Mouse (Mus musculus) left cerebral cortex, postnatal 4 days (tissue): ENCODE measurements around the gene Eepd1. TPM values are rescaled to one million over a fixed set of nuclear protein-coding genes. Genes with fewer than 3 reads are reported as not detected.

Experiments
- DNase-seq: peaks from one replicate; pipeline ENCODE4 v3.0.0-alpha.2; 2022
- intact Hi-C: fragments of 180-260 bp; cut with DNase I; formaldehyde crosslinking; loops from one replicate; pipeline ENCODE4 v1.15.1; 2025
- total RNA-seq, 2 experiments: library from RNA; stranded (reverse); gene quantifications; 2 replicates each; pipeline ENCODE4 v1.2.3; 2021

Gene Eepd1
- total RNA-seq, 2 experiments from 2014 or later: 17.2 to 17.5 TPM

DNA sequence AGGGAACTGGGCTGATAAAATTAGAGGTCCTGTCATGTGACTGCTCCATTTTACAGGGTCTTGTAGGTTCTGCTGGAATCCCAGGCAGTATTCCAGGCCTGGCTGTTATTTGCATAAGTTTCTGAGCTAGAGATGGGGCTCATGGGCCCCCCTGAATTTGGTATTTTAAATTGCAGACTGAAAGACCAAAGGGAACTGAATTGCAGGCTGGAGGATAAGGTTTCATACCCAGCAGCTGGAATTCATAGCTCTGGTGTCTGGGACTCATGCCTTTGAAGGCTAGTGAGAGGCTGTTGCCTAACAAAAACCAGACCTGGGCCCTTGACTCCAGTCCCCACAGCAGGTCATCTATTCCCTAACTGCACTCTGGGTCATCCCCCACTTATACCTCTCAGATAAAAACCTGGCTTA lies 45.6 kb downstream of the Eepd1 start:
- no peak for DNase-seq
- intact Hi-C loops: no loop called here

DNA sequence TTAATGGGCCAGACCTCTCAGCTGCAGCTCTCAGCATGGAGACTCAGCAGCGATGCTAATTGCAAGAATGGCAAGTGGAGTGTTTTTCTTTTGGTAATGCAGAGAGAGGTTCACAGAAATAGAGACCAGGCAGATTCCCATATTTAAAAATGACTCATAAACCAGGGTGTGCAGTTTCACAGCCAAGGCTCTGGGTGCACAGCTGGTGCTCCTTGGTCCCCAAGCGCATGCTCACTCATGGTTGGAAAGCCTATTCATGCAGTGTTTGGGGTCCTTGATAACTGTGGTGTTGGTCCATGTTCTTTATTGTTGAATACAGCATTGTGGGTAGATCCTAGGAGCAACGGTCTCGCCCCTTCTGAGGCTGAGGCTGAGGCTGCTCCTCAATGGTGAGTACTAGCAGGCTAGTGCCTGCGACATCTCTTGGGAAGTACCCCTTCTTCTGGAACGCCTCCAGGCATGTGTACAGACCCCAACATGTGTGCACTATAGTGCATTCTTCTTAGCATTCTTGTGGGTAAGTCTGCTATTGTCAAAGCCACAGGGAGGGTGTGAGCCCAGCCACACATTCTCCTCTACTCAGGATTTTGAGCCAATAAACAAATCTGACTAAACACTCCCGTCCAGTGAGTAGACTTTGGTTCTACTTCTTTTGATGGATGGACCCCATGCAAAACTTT lies 46.2 kb downstream of the Eepd1 start:
- DNase-seq: no peak
- intact Hi-C loops: no loop called here

DNA sequence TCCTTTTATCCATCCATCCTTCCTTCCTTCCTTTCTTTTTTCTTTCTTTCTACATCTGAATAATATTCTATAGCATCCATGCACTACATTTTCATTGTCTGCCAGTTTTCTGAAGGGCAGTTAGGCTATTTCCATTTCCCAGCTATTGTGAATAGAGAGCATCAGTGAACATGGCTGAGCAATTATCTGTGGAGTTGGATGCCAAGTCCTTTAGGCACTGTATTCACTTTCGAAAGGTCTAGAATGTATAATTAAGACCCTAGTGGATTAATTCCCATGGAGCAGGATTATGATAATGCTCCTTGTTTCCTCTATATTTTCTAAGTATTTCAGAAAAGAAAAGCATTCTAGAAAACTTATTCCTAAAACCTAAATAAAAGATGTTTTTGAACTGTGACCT lies 50.3 kb downstream of the Eepd1 start:
- DNase-seq: no peak
- intact Hi-C loops: no loop called here

DNA sequence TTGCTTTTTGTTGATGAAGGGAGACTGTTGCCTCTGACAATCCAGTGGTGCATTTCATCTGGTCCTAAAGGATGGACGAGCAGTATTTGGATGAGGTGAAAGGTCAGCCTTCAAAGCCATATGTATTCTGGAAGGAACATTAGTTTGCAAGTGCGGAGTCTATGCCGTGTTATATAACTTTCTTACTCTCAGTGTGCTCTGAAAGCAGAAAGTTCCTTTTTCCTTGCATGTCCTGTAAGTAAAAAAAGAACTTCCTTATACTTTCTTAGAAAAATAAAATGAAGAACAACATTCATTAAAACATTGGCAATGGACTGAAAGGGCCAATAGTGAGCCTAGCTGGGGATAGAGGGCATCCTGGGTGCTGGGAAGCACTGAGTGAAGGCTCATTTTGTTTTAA lies 50.8 kb downstream of the Eepd1 start:
- intact Hi-C loops: no loop called here
- DNase-seq: no peak

DNA sequence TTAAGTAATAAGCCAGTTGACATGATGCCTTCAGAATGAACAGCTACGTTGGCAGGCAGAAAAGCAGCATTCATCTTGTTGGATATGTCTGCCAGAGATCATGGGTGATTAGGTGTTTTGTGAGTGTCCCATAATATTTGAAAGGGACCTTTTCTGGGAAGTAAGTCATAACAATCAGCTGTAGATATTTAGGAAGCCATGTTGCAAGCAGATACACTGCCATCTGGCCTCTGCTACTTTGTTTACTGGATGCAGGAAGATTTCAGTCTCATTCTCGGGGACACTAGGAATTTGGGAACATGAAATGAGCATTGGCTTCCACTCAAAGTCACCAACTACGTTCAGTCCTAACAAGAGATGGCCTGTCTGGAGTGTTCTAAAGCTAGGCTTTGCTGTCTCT lies 54.1 kb downstream of the Eepd1 start:
- no peak for DNase-seq
- intact Hi-C loops: no loop called here

DNA sequence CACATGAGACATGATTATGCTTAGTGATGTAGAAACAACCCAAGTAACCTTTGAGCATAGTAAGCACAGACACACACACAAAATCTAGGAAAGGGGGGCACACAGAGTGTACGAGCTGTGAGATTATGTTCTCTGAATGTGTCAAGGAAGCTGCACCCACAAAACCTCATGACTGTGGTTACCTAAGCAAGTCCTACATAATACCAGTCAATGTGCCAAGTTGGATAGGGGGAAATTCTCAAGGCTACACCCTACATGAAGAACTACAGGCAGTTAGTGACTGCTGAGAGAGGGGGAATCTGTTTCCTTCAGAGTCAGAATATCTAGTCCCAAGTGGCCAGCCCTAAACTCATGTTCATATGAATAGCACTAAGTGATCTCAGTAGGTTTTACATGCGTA lies 58.1 kb downstream of the Eepd1 start:
- no peak for DNase-seq
- intact Hi-C loops: no loop called here

DNA sequence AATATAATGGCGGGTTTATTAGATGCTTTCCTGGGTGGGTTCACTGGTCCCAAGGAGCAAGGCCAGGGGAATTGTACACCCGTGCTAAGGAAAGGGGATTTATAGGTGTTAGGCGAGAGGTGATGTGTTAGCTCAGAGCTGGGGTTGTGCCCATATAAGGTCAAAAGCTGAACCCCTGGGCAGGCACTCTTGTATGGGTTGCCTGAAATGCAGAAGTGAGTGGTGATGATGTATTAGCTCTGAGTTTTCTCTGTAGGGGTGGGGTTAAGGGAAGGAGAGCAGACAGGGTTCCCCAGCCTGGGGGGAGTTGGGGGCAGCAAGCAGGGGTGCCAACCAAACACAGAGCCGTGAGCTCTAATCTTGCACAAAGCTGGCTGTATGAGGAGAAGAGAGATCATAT lies 60.0 kb downstream of the Eepd1 start:
- DNase-seq: no peak
- intact Hi-C loops: no loop called here

DNA sequence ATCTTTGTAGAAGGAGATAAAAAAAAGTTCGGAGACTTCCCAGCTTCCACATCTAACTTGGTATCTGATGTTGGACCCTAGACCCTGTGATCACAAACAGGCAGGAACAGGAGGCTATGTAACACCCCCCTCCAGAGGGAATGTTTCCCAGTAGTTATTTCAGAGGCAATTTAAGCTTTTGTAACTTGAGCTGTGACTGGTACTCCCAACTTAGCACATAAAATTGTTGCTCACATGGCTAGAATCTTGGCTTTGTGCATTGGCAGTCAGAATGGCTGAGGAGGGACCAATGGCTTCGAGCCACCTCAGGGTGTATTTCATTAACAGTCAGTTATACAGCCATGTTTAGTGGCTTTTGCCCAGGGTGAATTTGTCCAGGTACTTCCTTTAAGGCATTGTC lies 63.9 kb downstream of the Eepd1 start:
- intact Hi-C loops: no loop called here
- DNase-seq: no peak

DNA sequence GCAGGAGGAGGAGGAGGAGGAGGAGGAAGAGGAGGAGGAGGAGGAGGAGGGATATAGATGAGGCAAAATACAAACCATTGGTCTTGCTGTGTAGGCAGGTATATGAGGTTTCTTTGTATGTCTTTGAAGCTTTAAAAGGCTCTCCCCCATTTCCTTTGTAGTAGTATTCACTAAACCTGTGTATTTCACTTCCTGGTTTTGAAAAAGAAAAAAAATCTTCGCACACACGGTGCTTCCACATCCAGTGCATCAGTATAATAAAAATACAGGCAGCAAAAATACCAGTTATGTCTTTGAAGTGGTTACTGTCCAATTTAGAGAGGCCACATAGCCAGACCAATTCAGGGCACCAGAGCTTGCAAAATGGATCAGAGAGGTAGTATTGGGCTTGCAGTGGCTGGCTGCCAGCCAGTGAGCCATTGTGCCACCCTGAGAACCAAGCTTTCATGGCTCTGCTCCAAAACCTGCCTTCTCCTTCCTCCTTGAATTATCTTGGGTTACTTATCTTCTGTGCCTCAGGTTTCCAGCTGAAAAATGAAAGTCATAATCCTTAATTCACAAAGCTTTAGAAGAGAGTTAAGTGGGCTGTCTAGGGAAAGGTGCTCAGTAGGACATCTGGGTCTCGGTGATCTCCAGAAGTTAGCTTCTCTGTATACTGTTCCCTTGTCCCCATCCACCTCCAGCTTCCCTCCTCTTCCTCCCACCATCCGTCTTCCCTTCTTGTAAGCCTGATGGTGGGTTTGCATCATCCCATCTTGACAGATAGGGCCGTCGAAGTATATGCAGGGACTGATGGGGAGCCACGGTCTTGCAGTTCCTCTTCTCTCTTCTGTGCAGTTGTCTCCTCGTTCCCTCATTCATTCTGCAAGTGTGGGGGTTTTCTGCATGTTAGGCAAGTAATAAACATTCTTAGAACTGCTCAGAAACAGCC lies 68.0 kb downstream of the Eepd1 start:
- intact Hi-C loops: no loop called here
- DNase-seq: peak; percentile 21

DNA sequence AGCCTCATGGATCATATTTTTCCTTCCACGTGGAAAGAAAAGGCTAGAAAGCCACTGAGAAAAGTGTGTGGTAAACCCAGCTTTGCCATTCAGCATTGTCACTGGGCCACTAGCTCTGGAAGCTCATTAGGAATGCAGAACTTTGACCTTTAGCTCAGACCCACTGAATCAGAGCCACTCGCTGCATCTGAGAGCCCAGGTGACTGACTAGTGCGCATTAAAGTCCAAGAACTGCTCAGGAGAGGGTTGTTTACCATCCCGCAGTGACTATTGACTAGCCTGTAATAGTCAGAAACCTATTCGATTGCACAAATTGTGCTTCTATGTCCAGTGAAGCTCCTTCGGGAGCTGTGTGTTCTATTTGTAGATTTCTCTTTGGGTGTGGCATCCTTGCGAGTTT lies 68.8 kb downstream of the Eepd1 start:
- no peak for DNase-seq
- intact Hi-C loops: no loop called here

DNA sequence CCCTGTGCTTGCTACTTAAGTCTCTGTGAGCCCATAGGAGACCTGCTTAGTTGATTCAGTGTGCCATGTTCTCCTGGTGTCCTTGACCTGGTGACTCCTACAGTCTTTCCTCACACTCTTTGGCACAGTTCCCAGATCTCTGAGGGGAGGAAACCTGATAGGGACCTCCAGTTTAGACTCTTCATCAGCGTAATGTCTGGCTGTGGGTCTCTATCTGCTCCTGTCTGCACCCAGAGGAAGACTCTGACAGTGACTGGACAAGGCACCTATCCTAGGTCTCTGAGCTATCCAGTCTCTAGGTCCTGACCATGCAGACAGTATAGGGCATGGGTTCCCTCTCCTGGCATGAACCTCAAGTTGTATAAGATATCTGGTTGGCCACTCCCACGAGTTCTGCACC lies 71.2 kb downstream of the Eepd1 start:
- intact Hi-C loops: no loop called here

DNA sequence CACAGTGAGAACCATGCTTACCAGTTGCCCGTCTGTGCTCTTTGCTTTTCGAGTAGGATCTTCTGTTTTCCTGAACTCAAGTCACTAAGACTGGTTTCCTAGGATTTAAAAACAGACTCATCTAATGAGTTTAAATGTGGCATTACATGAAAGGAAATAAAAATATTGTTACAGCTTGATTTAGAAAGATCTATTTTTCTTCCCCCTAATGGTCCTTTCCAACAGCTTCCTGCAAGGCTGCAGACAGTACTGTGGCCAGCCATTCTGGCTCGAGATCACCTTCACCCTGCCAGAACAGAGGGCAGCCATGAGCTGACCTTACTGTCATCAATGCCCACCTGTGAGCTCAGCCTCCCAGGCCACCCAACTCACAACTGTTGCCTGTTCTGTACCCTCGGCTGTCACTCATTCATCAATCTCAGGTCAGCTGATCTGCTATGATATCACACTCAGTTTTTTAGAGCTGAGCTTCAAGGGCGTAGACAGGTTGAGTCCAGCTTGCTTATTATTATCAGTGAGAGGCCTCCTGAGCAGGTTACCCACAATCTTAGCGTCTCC lies 73.0 kb downstream of the Eepd1 start:
- intact Hi-C loops: no loop called here
- DNase-seq: no peak

More for the DNA sequence above, 71.2 kb downstream of the Eepd1 start:
- no peak for DNase-seq

DNA sequence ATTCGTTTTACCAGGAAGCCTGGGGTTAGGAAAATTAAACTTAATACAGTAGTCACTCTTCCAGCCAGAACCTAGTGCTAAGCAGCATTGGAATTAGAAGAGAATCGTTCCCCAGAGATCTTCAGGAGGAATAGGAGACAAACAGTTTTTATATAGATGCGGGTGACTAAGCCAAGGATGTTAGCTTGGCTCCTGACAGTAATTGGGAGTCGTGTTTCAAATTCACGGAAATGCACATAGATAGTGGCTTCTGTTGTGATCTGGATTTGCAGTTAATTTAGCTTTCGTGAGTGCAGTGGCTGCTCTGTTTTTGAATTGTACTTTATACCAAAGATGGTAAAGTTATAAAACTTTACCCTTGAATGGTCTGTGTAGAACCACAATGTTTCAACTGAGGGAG lies 73.9 kb downstream of the Eepd1 start:
- no peak for DNase-seq
- intact Hi-C loops: no loop called here

DNA sequence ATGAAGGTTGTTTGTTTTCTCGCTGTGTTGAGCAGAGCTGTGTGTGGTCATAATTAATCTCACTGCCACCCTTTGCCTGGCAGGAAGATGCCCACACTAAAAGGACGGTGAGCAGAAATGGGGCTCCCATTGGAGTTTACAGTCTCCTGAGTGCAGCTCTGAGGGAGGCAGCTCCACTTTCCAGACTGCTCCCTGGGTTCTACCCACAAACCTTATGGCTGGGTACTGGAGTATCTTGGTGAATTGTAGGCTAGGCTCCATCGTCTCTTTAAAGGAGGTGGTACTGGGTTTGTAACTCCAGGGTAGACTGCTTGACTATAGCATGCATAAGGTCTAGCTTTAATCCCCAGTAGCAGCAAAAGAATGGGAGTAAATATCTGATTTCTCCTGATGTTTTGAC lies 74.7 kb downstream of the Eepd1 start:
- intact Hi-C loops: no loop called here
- no peak for DNase-seq

DNA sequence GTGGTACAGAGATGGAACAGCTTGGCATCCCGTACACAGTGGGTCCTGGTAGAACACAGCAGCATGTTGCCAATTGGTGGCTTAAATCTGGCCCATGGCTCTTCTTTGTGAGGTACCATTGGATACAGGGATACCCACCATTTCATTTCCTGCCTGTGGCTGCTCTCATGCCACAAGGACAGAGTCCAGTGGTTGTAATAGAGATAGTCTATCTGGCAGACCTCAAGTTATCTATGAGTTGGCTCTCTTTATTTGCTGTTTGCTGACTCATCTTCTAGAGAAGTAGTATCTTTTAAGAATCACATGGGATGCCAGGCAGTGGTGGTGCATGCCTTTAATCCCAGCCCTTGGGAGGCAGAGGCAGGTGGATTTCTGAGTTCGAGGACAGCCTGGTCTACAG lies 76.0 kb downstream of the Eepd1 start:
- intact Hi-C loops: no loop called here
- no peak for DNase-seq

DNA sequence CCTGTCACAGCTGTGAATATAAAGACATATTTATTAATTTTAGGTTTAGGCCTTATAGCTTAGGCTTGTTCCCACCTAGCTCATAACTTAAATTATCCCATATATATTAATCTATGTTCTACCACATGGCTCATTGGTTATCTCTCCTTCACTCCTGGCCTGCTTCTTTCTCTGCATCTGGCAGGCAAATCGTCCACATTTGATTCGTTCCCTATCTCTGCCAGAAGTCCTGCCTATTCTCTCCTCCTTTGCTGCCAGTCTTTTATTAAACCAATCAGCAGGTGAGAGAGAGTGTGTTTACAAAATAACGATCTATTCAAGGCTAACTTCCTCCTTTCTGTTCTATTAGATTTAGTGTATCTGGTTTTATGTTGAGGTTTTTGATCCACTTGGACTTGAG lies 77.5 kb downstream of the Eepd1 start:
- intact Hi-C loops: no loop called here

DNA sequence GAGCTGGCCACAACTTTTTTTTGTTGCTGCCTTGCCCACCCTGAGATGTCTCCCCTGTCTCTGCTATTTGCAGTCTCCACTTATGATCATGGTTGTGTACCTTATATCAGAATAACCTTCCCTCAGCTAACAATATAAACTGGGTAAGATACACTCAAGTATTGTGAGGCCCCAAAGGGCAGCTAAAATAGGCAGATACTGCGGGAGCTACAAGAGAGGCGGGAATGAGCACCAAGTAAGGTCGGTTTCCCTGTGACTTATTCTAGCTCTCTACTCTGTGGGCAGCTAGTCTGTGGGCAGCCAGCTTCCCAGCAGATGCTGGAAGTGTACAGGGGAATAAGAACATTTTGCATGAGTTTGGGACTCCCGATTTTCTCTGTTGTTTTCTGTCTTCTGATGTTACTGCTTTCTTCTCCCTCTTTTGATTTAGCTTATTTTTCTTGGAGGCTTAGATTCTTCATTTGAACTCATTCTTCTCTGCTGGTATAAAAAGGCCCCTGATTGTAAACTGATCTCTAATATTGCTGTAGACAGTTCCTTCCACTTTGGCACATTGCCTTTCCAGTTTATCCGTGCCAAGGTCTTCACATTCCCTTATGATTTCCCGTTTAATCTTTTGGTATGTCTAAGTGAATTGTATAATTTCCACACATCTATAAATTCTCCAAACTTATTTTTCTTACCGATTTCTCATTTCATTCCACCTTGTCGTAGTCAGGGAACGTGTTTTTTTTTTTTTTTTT lies 78.8 kb downstream of the Eepd1 start:
- intact Hi-C loops: no loop called here
- no peak for DNase-seq

More for the DNA sequence above, 77.5 kb downstream of the Eepd1 start:
- DNase-seq: no peak

DNA sequence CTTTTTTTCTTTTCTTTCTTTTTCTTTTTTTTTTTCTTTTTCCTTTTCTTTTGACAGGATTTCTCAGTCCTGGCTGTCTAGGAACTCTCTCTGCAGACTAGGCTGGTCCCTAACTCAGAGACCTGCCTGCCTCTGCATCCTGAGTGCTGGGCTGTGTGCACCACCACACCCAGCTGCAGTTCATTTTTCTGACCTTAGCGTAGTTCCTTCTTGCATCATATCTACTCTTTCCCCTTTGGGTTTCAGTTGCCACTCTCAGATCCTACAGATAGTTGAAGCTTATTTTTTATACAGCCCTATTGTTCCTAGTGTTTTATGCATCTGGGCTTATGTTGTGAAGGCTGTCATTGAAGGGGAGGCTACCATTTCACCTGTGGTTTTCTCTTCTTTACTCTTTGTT lies 79.8 kb downstream of the Eepd1 start:
- DNase-seq: no peak
- intact Hi-C loops: no loop called here

DNA sequence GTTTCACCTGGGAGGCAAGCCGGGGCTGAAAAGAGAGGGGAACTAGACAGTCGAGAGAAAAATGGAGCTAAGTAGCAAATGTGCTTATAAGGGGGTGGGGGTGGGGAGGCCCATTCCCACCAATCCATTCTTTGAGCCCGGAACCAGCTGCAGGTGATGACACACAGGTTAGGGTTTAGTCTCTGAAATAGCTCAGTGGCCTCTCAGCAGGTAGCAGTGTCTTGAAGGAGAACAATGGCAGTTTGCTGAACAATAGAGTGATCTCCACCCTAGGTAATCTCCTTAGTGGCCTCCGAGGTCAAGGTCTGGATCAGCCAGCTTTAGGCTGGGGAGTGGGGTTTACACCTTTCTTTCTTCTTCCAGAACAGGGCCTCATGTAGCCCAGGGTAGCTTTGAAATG lies 82.5 kb downstream of the Eepd1 start:
- no peak for DNase-seq
- intact Hi-C loops: no loop called here

DNA sequence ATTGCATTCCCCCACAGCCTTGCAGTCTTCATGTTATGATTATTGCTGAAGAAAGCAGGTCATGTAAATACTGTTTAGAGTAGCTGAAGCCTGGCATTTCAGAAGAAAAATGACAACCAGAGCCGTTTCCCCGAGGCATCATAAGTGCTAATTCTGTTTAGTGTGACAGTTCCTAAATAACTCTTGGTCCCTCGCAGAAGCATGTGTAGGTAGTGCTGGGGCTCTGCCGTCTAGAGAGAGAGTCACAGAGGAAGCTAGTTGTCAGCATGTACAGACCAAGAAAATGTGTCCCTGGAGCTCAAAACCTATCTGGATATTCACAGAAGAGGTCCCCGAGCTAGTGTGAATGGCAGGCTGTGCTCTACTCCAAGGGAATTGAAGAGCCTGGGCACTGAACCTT lies 85.7 kb downstream of the Eepd1 start:
- no peak for DNase-seq
- intact Hi-C loops: no loop called here

DNA sequence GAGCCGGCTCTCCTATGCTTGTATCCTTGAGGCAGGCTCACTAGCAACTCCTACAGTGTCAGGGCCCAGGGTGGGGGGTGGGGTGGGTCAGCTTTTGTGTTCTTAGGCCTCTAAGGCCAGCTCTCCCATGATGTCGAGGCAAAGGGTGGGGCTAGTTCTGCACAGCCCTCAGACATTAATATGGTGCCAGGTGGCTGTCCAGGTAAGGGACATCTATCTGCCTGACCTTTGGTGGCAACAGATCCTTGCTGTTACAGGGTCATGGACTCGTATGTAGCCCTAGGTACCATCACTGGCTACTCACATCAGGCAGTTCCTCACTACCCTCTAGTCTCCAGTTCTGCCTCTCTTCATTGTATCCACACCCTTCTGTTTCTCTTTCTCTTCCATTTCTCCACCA lies 87.4 kb downstream of the Eepd1 start:
- DNase-seq: no peak
- intact Hi-C loops: no loop called here
